Mouse (Mus musculus) E14TG2a.4 (cell line): ENCODE results near the gene Chuk.

Experiments
- CTCF ChIP-seq: conservative IDR thresholded peaks from 2 replicates; pipeline ENCODE4 v1.5.1; 2014; ENCODE audit warnings: low read length
- NANOG ChIP-seq: IDR thresholded peaks from 2 replicates; pipeline ENCODE4 v1.6.1; 2014; ENCODE audit warnings: borderline replicate concordance, low read length, mixed read lengths

GRCm38 (mm10) chr19:44132917-44133316, 25.6 kb upstream of the Chuk start:
- TF ChIP-seq NANOG (no peak), CTCF (no peak)
